In genomic region chr7:119965651-119966395, GRCm38 (mm10) we compare ENCODE assay signal across 18 mouse cellular contexts.
"Had no signal": no experiment of that assay in that cellular context is flagged by ENCODE, and none has a peak within 500 bp of the region (broad histone marks: within the 10 kb centered on the region; RNA-seq: fewer than 3 reads in every experiment).

No protein-coding gene starts in this region.

- ATAC-seq: midbrain, embryonic 16.5 days had no signal

- DNase-seq: lung, embryonic 14.5 days; lung, postnatal 10 days; lung, postnatal 4 days; midbrain, embryonic 14.5 days; retina, postnatal 1 day; right cerebral cortex, adult 18-20 months; right cerebral cortex, postnatal 25 days; right cerebral cortex, postnatal 4 days; spleen, adult 18-20 months; thymus, adult 18-20 months; thymus, postnatal 14 days; thymus, postnatal 36 days had no signal

- H3K4me2 ChIP-seq: lung, embryonic 14.5 days; midbrain, embryonic 12.5 days; neural tube, embryonic 13.5 days; neural tube, embryonic 15.5 days had no signal

- H3K36me3 ChIP-seq: midbrain, embryonic 10.5 days; midbrain, embryonic 12.5 days; neural tube, embryonic 13.5 days; neural tube, embryonic 15.5 days had no signal

- H3K4me1 ChIP-seq: midbrain, embryonic 10.5 days; midbrain, embryonic 12.5 days; neural tube, embryonic 13.5 days; neural tube, embryonic 15.5 days had no signal

- H3K27ac ChIP-seq: midbrain, embryonic 10.5 days; midbrain, embryonic 12.5 days; neural tube, embryonic 13.5 days; neural tube, embryonic 15.5 days had no signal

- H3K9me3 ChIP-seq: midbrain, embryonic 10.5 days; midbrain, embryonic 12.5 days; neural tube, embryonic 13.5 days; neural tube, embryonic 15.5 days had no signal

- H3K27me3 ChIP-seq: midbrain, embryonic 12.5 days; neural tube, embryonic 13.5 days; neural tube, embryonic 15.5 days had no signal

- H3K9ac ChIP-seq: lung, embryonic 14.5 days; midbrain, embryonic 12.5 days; neural tube, embryonic 13.5 days; neural tube, embryonic 15.5 days had no signal

- H3K4me3 ChIP-seq: midbrain, embryonic 10.5 days; midbrain, embryonic 12.5 days; myocyte; neural tube, embryonic 13.5 days; neural tube, embryonic 15.5 days had no signal
